Mouse (Mus musculus) heart, adult 2 months (tissue): ENCODE data around the gene Sh3tc1. TPM values are rescaled to one million over a fixed set of nuclear protein-coding genes. Genes with fewer than 3 reads are reported as not detected.
A peak's percentile ranks its signal among the peaks of the same experiment; 100 is the strongest.

ENCODE experiments used
- DNase-seq, 2 experiments: peaks; one replicate each; pipeline ENCODE4 v3.0.0; 2021
- H3K27ac ChIP-seq: fragments of 200-600 bp; 2 replicates; pipeline ENCODE4 v1.8.1; 2022
- H3K27me3 ChIP-seq: fragments of 200-500 bp; 2 replicates; pipeline ENCODE4 v1.6.1; 2012; ENCODE audit warnings: mild to moderate bottlenecking, low read length, inconsistent platforms, mixed read lengths; ENCODE audit not compliant: control insufficient read depth, insufficient read depth
- H3K36me3 ChIP-seq: fragments of 200-500 bp; 2 replicates; pipeline ENCODE4 v1.6.1; 2012; ENCODE audit warnings: low read length, inconsistent platforms; ENCODE audit not compliant: control insufficient read depth, insufficient read depth
- H3K4me1 ChIP-seq: fragments of 200-500 bp; 2 replicates; pipeline ENCODE4 v1.6.1; 2011; ENCODE audit warnings: low read length; ENCODE audit not compliant: control insufficient read depth, insufficient read depth
- H3K4me3 ChIP-seq: fragments of 200-600 bp; 2 replicates; pipeline ENCODE4 v1.8.1; 2022
- H3K79me2 ChIP-seq: fragments of 200-500 bp; replicated peaks from 2 replicates; pipeline ENCODE4 v1.6.1; 2012; ENCODE audit warnings: mild to moderate bottlenecking, inconsistent platforms, low read length, moderate library complexity, mixed read lengths; ENCODE audit not compliant: control insufficient read depth, insufficient read depth
- H3K9ac ChIP-seq: fragments of 200-500 bp; 2 replicates; pipeline ENCODE4 v1.6.1; 2012; ENCODE audit warnings: low read depth, mild to moderate bottlenecking, control low read depth, inconsistent platforms, low read length, mixed read lengths
- CTCF ChIP-seq: fragments of 200-600 bp; IDR thresholded peaks from 2 replicates; pipeline ENCODE4 v1.8.1; 2022; ENCODE audit warnings: antibody characterized with exemption, mild to moderate bottlenecking, moderate library complexity
- EP300 ChIP-seq: fragments of 200-500 bp; IDR thresholded peaks from 2 replicates; pipeline ENCODE4 v1.6.1; 2011; ENCODE audit warnings: low read depth, low read length, control low read depth; ENCODE audit not compliant: insufficient read depth
- POLR2A ChIP-seq: fragments of 200-500 bp; IDR thresholded peaks from 2 replicates; pipeline ENCODE4 v1.6.1; 2011; ENCODE audit warnings: mild to moderate bottlenecking, low read depth, low read length, control low read depth; ENCODE audit not compliant: insufficient read depth
- WGBS: fragments of 180-500 bp; shearing (Covaris S2); methylation state at CpG from one replicate; pipeline ENCODE4 v1.1.7; 2018; 5-methylcytosine and 5-hydroxymethylcytosine counted together
- intact Hi-C: fragments of 180-260 bp; cut with DNase I; formaldehyde crosslinking; loops from one replicate; pipeline ENCODE4 v1.15.1; 2025
- polyA plus RNA-seq: library from polyadenylated mRNA; depleted of rRNA; stranded (reverse); fragments of >200 nt; gene quantifications from 2 replicates; pipeline ENCODE4 v1.2.3, GENCODE M21; 2012
- total RNA-seq, 2 experiments: library from RNA; stranded (reverse); gene quantifications; 2 replicates each; pipeline ENCODE4 v1.2.3; 2021

Sh3tc1 gene
- total and polyA plus RNA-seq, 3 experiments = 5.7 to 7.2 (median 6.3) TPM

GRCm38 (mm10) chr5:35756997-35757638, 17.3 kb upstream of the Sh3tc1 start:
- H3K4me3 ChIP-seq = peak overlapping the region; percentile 80
- no peak for DNase-seq
- TF ChIP-seq CTCF (no peak), POLR2A (no peak), EP300 (no peak)
- no peaks in the 10 kb centered on the region for H3K79me2 ChIP-seq
- WGBS = 16% methylated on average over 26 of the region's 26 CpGs
- H3K36me3 ChIP-seq = no peaks in the 10 kb centered on the region
- peaks cover 3% of the 10 kb centered on the region for H3K4me1 ChIP-seq
- H3K27me3 ChIP-seq = no peaks in the 10 kb centered on the region
- intact Hi-C loops = loop anchor here (5.0 kb wide), 1 partner anchor 175 kb away; the partner anchor contains the start of gene Acox3
- 0 out of 2 replicates have a peak overlapping the region, but pooled peaks have one; percentile 4 for H3K9ac ChIP-seq
- no peak overlapping the region for H3K27ac ChIP-seq

- Histone ChIP-seq H3K79me2 (no peaks in the 10 kb centered on the region), H3K36me3 (no peaks in the 10 kb centered on the region), H3K9ac (no peak overlapping the region), H3K4me3 (no peak overlapping the region), H3K4me1 (peaks cover 2% of the 10 kb centered on the region), H3K27me3 (no peaks in the 10 kb centered on the region), H3K27ac (no peak overlapping the region)
- TF ChIP-seq EP300 = no peak
- no peak for TF ChIP-seq CTCF
- no peak for TF ChIP-seq POLR2A
- no peak for DNase-seq
- intact Hi-C loops = loop anchor here (5.0 kb wide), 1 partner anchor 174 kb away; the partner anchor contains the start of gene Acox3
- WGBS = 79% methylated on average over 4 of the region's 4 CpGs
Measured at GRCm38 (mm10) chr5:35756020-35756419, 16.2 kb upstream of the Sh3tc1 start.

- H3K79me2 ChIP-seq = no peaks in the 10 kb centered on the region
- intact Hi-C loops = loop anchor here (2.0 to 5.0 kb wide), 3 partner anchors 54 to 173 kb away; partner anchors contain the start of gene Acox3
- TF ChIP-seq CTCF = no peak; the same call in 1 of the 2 replicates
- TF ChIP-seq EP300 = peak; percentile 88; the same call in 1 of the 2 replicates
- no peaks in the 10 kb centered on the region for H3K27me3 ChIP-seq
- H3K4me1 ChIP-seq = peaks cover 3% of the 10 kb centered on the region
- no peak overlapping the region for H3K9ac ChIP-seq
- WGBS = 15% methylated on average over 5 of the region's 5 CpGs
- no peak overlapping the region for H3K27ac ChIP-seq
- peak; percentile 55 to 69 for DNase-seq
- no peak overlapping the region for H3K4me3 ChIP-seq
- no peaks in the 10 kb centered on the region for H3K36me3 ChIP-seq
Measured at GRCm38 (mm10) chr5:35755131-35755733, 15.4 kb upstream of the Sh3tc1 start.

GRCm38 (mm10) chr5:35751016-35751415, 11.2 kb upstream of the Sh3tc1 start:
- WGBS = 58% methylated on average over 7 of the region's 7 CpGs
- intact Hi-C loops = loop anchor here (5.0 kb wide), 1 partner anchor 34 kb away; no protein-coding TSS in a partner anchor
- Histone ChIP-seq H3K4me1 (peaks cover 9% of the 10 kb centered on the region), H3K36me3 (no peaks in the 10 kb centered on the region), H3K27ac (no peak overlapping the region), H3K4me3 (no peak overlapping the region), H3K9ac (no peak overlapping the region), H3K79me2 (no peaks in the 10 kb centered on the region), H3K27me3 (no peaks in the 10 kb centered on the region)
- no peak for TF ChIP-seq CTCF
- TF ChIP-seq EP300 = no peak
- TF ChIP-seq POLR2A = no peak
- DNase-seq = no peak

GRCm38 (mm10) chr5:35750026-35750425, 10.2 kb upstream of the Sh3tc1 start:
- no peak for DNase-seq
- 46% methylated on average over 1 of the region's 1 CpGs for WGBS
- Histone ChIP-seq H3K27ac (no peak overlapping the region), H3K27me3 (no peaks in the 10 kb centered on the region), H3K36me3 (no peaks in the 10 kb centered on the region), H3K9ac (no peak overlapping the region), H3K79me2 (no peaks in the 10 kb centered on the region), H3K4me3 (no peak overlapping the region), H3K4me1 (peaks cover 8% of the 10 kb centered on the region)
- intact Hi-C loops = loop anchor here (5.0 kb wide), 1 partner anchor 33 kb away; no protein-coding TSS in a partner anchor
- TF ChIP-seq CTCF (no peak), EP300 (no peak)

GRCm38 (mm10) chr5:35749416-35749815, 9.6 kb upstream of the Sh3tc1 start:
- Histone ChIP-seq H3K27me3 (no peaks in the 10 kb centered on the region), H3K4me1 (peaks cover 8% of the 10 kb centered on the region), H3K9ac (no peak overlapping the region), H3K4me3 (no peak overlapping the region), H3K27ac (no peak overlapping the region), H3K79me2 (no peaks in the 10 kb centered on the region), H3K36me3 (no peaks in the 10 kb centered on the region)
- intact Hi-C loops = no loop called here
- TF ChIP-seq EP300 = no peak
- no peak for TF ChIP-seq CTCF
- TF ChIP-seq POLR2A = no peak
- DNase-seq = no peak
- WGBS = 73% methylated on average over 3 of the region's 3 CpGs
